Mouse (Mus musculus) cerebellum, adult 2 months (tissue): ENCODE measurements around the gene Capn10.
A peak's percentile ranks its signal among the peaks of the same experiment; 100 is the strongest.

Source experiments
- CTCF ChIP-seq: fragments of 200-500 bp; IDR thresholded peaks from 2 replicates; pipeline ENCODE4 v1.5.1; 2011; ENCODE audit warnings: low read depth, mild to moderate bottlenecking, control low read depth, low read length, moderate library complexity, borderline replicate concordance; ENCODE audit not compliant: insufficient read depth
- POLR2A ChIP-seq: fragments of 200-500 bp; IDR thresholded peaks from 2 replicates; pipeline ENCODE4 v1.6.1; 2011; ENCODE audit warnings: low read length, control low read depth, borderline replicate concordance; ENCODE audit not compliant: insufficient read depth

GRCm38 (mm10) chr1:92906779-92907631 lies 27.2 kb upstream of the Capn10 start, which contains the start of gene Dusp28:
- peak; percentile 88 for TF ChIP-seq POLR2A
- peak; percentile 44; the same call in 1 of the 2 replicates for TF ChIP-seq CTCF
